Mouse (Mus musculus): ENCODE results near the gene Mgat4a.

The Mgat4a gene

DNA sequence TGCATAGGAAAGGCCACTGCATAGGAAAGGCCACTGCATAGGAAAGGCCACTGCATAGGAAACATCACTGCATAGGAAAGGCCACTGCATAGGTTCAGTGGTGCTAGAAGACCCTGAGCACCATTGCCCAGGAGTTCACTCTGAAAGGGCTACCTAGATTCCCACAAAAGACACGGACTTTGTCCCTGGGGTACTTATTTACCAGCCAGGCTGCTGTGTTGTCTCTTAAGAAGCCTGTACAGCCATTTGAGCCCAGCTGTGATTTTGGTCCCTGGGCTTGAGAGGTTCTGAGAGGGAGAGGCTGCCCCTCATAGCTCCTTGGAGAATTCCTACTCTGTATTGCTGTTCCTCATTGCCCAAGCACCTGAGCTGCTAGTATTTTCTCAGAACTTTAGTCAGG, 144.3 kb downstream of the Mgat4a start:
- DNase-seq (ENCODE audit: low spot score in 2 of 2), result no peak

DNA sequence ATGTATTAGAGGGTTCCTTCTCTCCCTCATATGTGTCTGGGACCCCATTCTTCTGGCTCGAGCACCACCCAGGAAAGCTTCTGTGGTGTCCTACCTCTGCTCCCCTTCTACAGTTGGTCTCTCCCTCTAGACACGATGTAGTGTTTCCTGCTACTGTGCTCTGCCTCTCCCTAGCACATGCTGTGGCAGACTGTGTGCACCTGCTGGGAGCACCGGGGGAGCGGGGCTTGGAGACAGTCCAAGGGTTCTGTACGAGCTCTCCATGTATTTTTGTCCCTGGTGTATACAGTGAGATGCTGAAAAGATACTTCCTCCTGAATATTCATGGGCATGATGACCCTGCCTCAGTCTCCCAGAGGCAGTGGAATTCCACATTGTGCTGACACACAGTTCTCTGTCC, 147.6 kb downstream of the Mgat4a start:
- DNase-seq (ENCODE audit: low spot score in 2 of 2), result peak in 1 of 2 experiments; percentile 58
